In genomic region chr7:116336226-116336625, GRCm38 (mm10) we compare ENCODE assay signal across 8 mouse cellular contexts. TPM values are rescaled to one million over a fixed set of nuclear protein-coding genes. Genes with fewer than 3 reads are reported as not detected.
A peak's percentile ranks its signal among the peaks of the same experiment; 100 is the strongest.
DNase-seq lines count a peak whose midpoint lies in the region; ATAC-seq lines count a peak whose summit lies in the region.

No protein-coding gene starts in this region.

- H3K27ac ChIP-seq in forebrain, embryonic 11.5 days (ENCODE audit: low read depth, low read length): no peak overlapping the region
- H3K27ac ChIP-seq in forebrain, embryonic 12.5 days: no peak overlapping the region

- peak; percentile 62 for DNase-seq in forebrain, embryonic 11.5 days (ENCODE audit: low spot score)
- DNase-seq in ES-CJ7 (ENCODE audit: low read depth, low spot score): peak; percentile 65
- DNase-seq in cerebellum, adult 18-20 months: peak; percentile 53 to 57
- DNase-seq in gastrocnemius, postnatal 10 days: peak; percentile 62
- DNase-seq in kidney, postnatal 36 days: peak; percentile 69 to 86
- DNase-seq in lung, postnatal 10 days: peak; percentile 86
- peak; percentile 45 for DNase-seq in right cerebral cortex, postnatal 4 days

- peaks cover 5% of the 10 kb centered on the region for H3K36me3 ChIP-seq in forebrain, embryonic 11.5 days (ENCODE audit: control insufficient read depth, insufficient read depth, low read length)
- H3K36me3 ChIP-seq in forebrain, embryonic 12.5 days (replicated peaks): peaks cover 27% of the 10 kb centered on the region

- H3K9me3 ChIP-seq in forebrain, embryonic 11.5 days (ENCODE audit: control insufficient read depth, low read length): no peaks in the 10 kb centered on the region
- H3K9me3 ChIP-seq in forebrain, embryonic 12.5 days: no peaks in the 10 kb centered on the region

- no peaks in the 10 kb centered on the region for H3K27me3 ChIP-seq in forebrain, embryonic 11.5 days (ENCODE audit: control insufficient read depth, insufficient read depth, low read length)
- no peaks in the 10 kb centered on the region for H3K27me3 ChIP-seq in forebrain, embryonic 12.5 days

- no peak for ATAC-seq in forebrain, embryonic 11.5 days (replicated peaks; ENCODE audit: low FRiP score)
- ATAC-seq in forebrain, embryonic 12.5 days (ENCODE audit: low FRiP score): no peak

- no peak overlapping the region for H3K9ac ChIP-seq in forebrain, embryonic 11.5 days (ENCODE audit: low read length)
- no peak overlapping the region for H3K9ac ChIP-seq in forebrain, embryonic 12.5 days

- peaks cover 5% of the 10 kb centered on the region; the same call in 1 of the 2 replicates for H3K4me1 ChIP-seq in forebrain, embryonic 11.5 days (replicated peaks; ENCODE audit: control insufficient read depth, insufficient read depth, low read length)
- H3K4me1 ChIP-seq in forebrain, embryonic 12.5 days: peaks cover 17% of the 10 kb centered on the region

- H3K4me3 ChIP-seq in forebrain, embryonic 11.5 days (ENCODE audit: low read depth, low read length): no peak overlapping the region
- H3K4me3 ChIP-seq in forebrain, embryonic 12.5 days (replicated peaks): no peak overlapping the region

- WGBS in forebrain, embryonic 11.5 days: 78% methylated on average over 1 of the region's 1 CpGs
- 90% methylated on average over 1 of the region's 1 CpGs for WGBS in forebrain, embryonic 12.5 days

- no peak overlapping the region for H3K4me2 ChIP-seq in forebrain, embryonic 11.5 days (ENCODE audit: low read depth, low read length, severe bottlenecking)
- H3K4me2 ChIP-seq in forebrain, embryonic 12.5 days: no peak overlapping the region

RNA-seq across cellular contexts. Expression of gene Rps13, which starts 2.2 kb away (rescaled TPM):
- 691 and 697 TPM in 2 replicates for polyA plus RNA-seq in forebrain, embryonic 11.5 days (2014; fragmentation: Nextera tagmentation; extraction: Ambion mirVana)
- 607 and 697 TPM in 2 replicates for polyA plus RNA-seq in forebrain, embryonic 12.5 days (2016; fragmentation: Nextera tagmentation; extraction: Ambion mirVana)
- total RNA-seq in gastrocnemius, postnatal 10 days (2021): 100 to 1,000 TPM; 384 to 414 TPM

RNA-seq across cellular contexts. Expression of gene Plekha7, which starts 28.1 kb away (rescaled TPM):
- polyA plus RNA-seq in forebrain, embryonic 11.5 days (2014; fragmentation: Nextera tagmentation; extraction: Ambion mirVana): 16.1 and 17.9 TPM in 2 replicates
- polyA plus RNA-seq in forebrain, embryonic 12.5 days (2016; fragmentation: Nextera tagmentation; extraction: Ambion mirVana): 18.6 and 20.8 TPM in 2 replicates
- 1 to 10 TPM; 2.6 to 3.2 TPM for total RNA-seq in gastrocnemius, postnatal 10 days (2021)
